In the genomic region with DNA sequence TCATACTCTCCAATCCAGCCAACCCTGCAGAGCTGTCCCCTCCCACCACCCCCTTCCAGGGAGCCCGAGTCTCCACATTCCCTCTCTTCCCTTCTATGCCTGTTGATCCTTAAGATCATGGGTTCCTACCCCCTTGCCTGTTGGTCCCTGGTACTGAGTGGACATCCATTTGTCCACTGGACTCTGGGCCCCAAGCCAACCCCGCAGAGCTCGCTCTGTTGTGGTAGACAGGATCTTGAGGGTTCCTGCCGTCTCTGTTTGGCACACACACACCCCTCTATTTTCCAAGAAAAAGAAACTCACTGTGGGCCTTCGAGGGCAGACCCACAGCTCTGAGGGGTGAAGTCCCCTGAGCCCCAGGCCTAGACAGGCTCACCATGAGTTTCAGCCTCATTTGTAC, we compare ENCODE assay signal across 40 mouse cellular contexts. TPM values are rescaled to one million over a fixed set of nuclear protein-coding genes. Genes with fewer than 3 reads are reported as not detected.
"Had no signal": no experiment of that assay in that cellular context is flagged by ENCODE, and none has a peak within 500 bp of the region (broad histone marks: within the 10 kb centered on the region; RNA-seq: fewer than 3 reads in every experiment).

No protein-coding gene starts in this region.

- DNase-seq: gastrocnemius, postnatal 14 days; gastrocnemius, postnatal 36 days; heart, adult 11 months; heart, adult 2 months; heart, postnatal 14 days; heart, postnatal 36 days; kidney, adult 11 months; kidney, adult 2 months; kidney, adult 9 months; kidney, postnatal 14 days; kidney, postnatal 36 days; layer of hippocampus, postnatal 36 days; left cerebral cortex, postnatal 4 days had no signal

- H3K4me2 ChIP-seq: heart, embryonic 11.5 days; heart, embryonic 13.5 days; heart, embryonic 15.5 days; hindbrain, embryonic 15.5 days; kidney, embryonic 15.5 days; limb, embryonic 12.5 days; limb, embryonic 15.5 days; liver, embryonic 12.5 days had no signal

- H3K9me3 ChIP-seq: heart, embryonic 13.5 days; heart, embryonic 15.5 days; hindbrain, embryonic 15.5 days; kidney, embryonic 15.5 days; limb, embryonic 12.5 days; limb, embryonic 15.5 days; liver, embryonic 12.5 days had no signal

- ATAC-seq: hindbrain, postnatal 0 days; intestine, embryonic 16.5 days; liver, embryonic 12.5 days had no signal

- H3K9ac ChIP-seq: heart, embryonic 13.5 days; heart, embryonic 15.5 days; hindbrain, embryonic 15.5 days; kidney, embryonic 15.5 days; limb, embryonic 12.5 days; limb, embryonic 15.5 days; liver, embryonic 12.5 days; liver, embryonic 14.5 days had no signal

- H3K27ac ChIP-seq: heart, adult 2 months; heart, embryonic 13.5 days; heart, embryonic 15.5 days; hindbrain, embryonic 15.5 days; hindbrain, postnatal 0 days; kidney, embryonic 15.5 days; kidney, postnatal 0 days; limb, embryonic 12.5 days; limb, embryonic 15.5 days; liver, embryonic 12.5 days; liver, embryonic 14.5 days had no signal

- H3K4me3 ChIP-seq: heart, adult 2 months; heart, embryonic 13.5 days; heart, embryonic 15.5 days; hindbrain, embryonic 15.5 days; kidney, embryonic 15.5 days; limb, embryonic 12.5 days; limb, embryonic 15.5 days; liver, embryonic 12.5 days had no signal

- H3K27me3 ChIP-seq: heart, embryonic 13.5 days; heart, embryonic 15.5 days; hindbrain, embryonic 15.5 days; kidney, embryonic 15.5 days; limb, embryonic 12.5 days; limb, embryonic 15.5 days had no signal

RNA-seq across cellular contexts. Expression of gene Znrf4, which starts 55.9 kb away (rescaled TPM):
- total RNA-seq: gastrocnemius, adult 18-20 months; gastrocnemius, adult 8-10 months; gastrocnemius, postnatal 14 days; gastrocnemius, postnatal 36 days; heart, adult 2 months; heart, postnatal 14 days; heart, postnatal 36 days; hematopoietic stem cell, adult 5-6 weeks; hindbrain, postnatal 0 days; layer of hippocampus, adult 18-20 months; layer of hippocampus, postnatal 10 days; layer of hippocampus, postnatal 36 days; left cerebral cortex, adult 18-20 months; left cerebral cortex, adult 8-10 months; left cerebral cortex, postnatal 10 days; left cerebral cortex, postnatal 25 days; left cerebral cortex, postnatal 4 days; liver, adult 2 months had no signal
- polyA plus RNA-seq: heart, embryonic 11.5 days; heart, embryonic 13.5 days; heart, embryonic 15.5 days; heart, postnatal 0 days; hindbrain, embryonic 11.5 days; hindbrain, postnatal 0 days; intestine, embryonic 14.5 days; intestine, embryonic 16.5 days; kidney, embryonic 15.5 days; kidney, postnatal 0 days; large intestine, adult 2 months; limb, embryonic 12.5 days; limb, embryonic 15.5 days; liver, adult 2 months; liver, embryonic 12.5 days; liver, embryonic 14.5 days; liver, embryonic 16.5 days had no signal
